Mouse (Mus musculus): ENCODE results near the gene Tlr4. TPM values are rescaled to one million over a fixed set of nuclear protein-coding genes. Genes with fewer than 3 reads are reported as not detected.
A peak's percentile ranks its signal among the peaks of the same experiment; 100 is the strongest.

The Tlr4 gene
- 1.1 and 1.3 TPM in 2 replicates for polyA plus RNA-seq (2015; fragmentation: Nextera tagmentation; extraction: Ambion mirVana)

- Histone ChIP-seq H3K4me3 (0 out of 2 replicates have a peak within 1 kb of the TSS, but pooled peaks have one; percentile 2), H3K27ac (replicated peaks) (no peak within 1 kb of the TSS), H3K27me3 (no peaks in the 10 kb centered on the region), H3K4me2 (peak within 1 kb of the TSS; percentile 11), H3K4me1 (replicated peaks) (no peaks in the 10 kb centered on the region), H3K9me3 (no peaks in the 10 kb centered on the region), H3K36me3 (no peaks in the 10 kb centered on the region), H3K9ac (no peak within 1 kb of the TSS)
- ATAC-seq (ENCODE audit: low read depth) = no peak
- WGBS = 74% methylated on average over 11 of the region's 11 CpGs
Observed at GRCm38 (mm10) chr4:66827463-66828162, at the start of gene Tlr4. Gene Tlr4, plus strand, starts transcription at chr4:66827584.

GRCm38 (mm10) chr4:66794283-66794682 is 33.1 kb upstream of the Tlr4 start:
- H3K4me3 ChIP-seq = no peak overlapping the region
- H3K27ac ChIP-seq (replicated peaks) = no peak overlapping the region
- no peaks in the 10 kb centered on the region for H3K9me3 ChIP-seq
- 82% methylated on average over 2 of the region's 2 CpGs for WGBS
- no peaks in the 10 kb centered on the region for H3K4me1 ChIP-seq (replicated peaks)
- H3K4me2 ChIP-seq = no peak overlapping the region
- H3K36me3 ChIP-seq = no peaks in the 10 kb centered on the region
- H3K27me3 ChIP-seq = no peaks in the 10 kb centered on the region
- H3K9ac ChIP-seq = no peak overlapping the region
- no peak for ATAC-seq (ENCODE audit: low read depth)

GRCm38 (mm10) chr4:66796683-66797082 is 30.7 kb upstream of the Tlr4 start:
- H3K9ac ChIP-seq = no peak overlapping the region
- no peak overlapping the region for H3K27ac ChIP-seq (replicated peaks)
- no peaks in the 10 kb centered on the region for H3K4me1 ChIP-seq (replicated peaks)
- no peaks in the 10 kb centered on the region for H3K9me3 ChIP-seq
- ATAC-seq (ENCODE audit: low read depth) = no peak
- 95% methylated on average over 2 of the region's 2 CpGs for WGBS
- H3K27me3 ChIP-seq = no peaks in the 10 kb centered on the region
- H3K4me3 ChIP-seq = no peak overlapping the region
- H3K4me2 ChIP-seq = no peak overlapping the region
- H3K36me3 ChIP-seq = no peaks in the 10 kb centered on the region

GRCm38 (mm10) chr4:66804552-66805301 is 22.7 kb upstream of the Tlr4 start:
- Histone ChIP-seq H3K4me2 (no peak overlapping the region), H3K4me3 (no peak overlapping the region), H3K9ac (no peak overlapping the region), H3K27ac (replicated peaks) (no peak overlapping the region), H3K4me1 (replicated peaks) (no peaks in the 10 kb centered on the region), H3K9me3 (no peaks in the 10 kb centered on the region), H3K27me3 (no peaks in the 10 kb centered on the region), H3K36me3 (no peaks in the 10 kb centered on the region)
- ATAC-seq (ENCODE audit: low read depth) = no peak
- WGBS = 33% methylated on average over 4 of the region's 4 CpGs

- H3K9ac ChIP-seq = no peak overlapping the region
- H3K9me3 ChIP-seq = no peaks in the 10 kb centered on the region
- no peak overlapping the region for H3K4me3 ChIP-seq
- no peaks in the 10 kb centered on the region for H3K4me1 ChIP-seq (replicated peaks)
- H3K27me3 ChIP-seq = no peaks in the 10 kb centered on the region
- ATAC-seq (ENCODE audit: low read depth) = no peak
- no peak overlapping the region for H3K27ac ChIP-seq (replicated peaks)
- no peaks in the 10 kb centered on the region for H3K36me3 ChIP-seq
- no peak overlapping the region for H3K4me2 ChIP-seq
Observed at GRCm38 (mm10) chr4:66805747-66806146, 21.6 kb upstream of the Tlr4 start.

- Histone ChIP-seq H3K27ac (replicated peaks) (no peak overlapping the region), H3K27me3 (no peaks in the 10 kb centered on the region), H3K9ac (no peak overlapping the region), H3K9me3 (no peaks in the 10 kb centered on the region), H3K4me1 (replicated peaks) (no peaks in the 10 kb centered on the region), H3K4me3 (no peak overlapping the region), H3K36me3 (no peaks in the 10 kb centered on the region), H3K4me2 (no peak overlapping the region)
- ATAC-seq (ENCODE audit: low read depth) = no peak
- 81% methylated on average over 3 of the region's 3 CpGs for WGBS
Observed at GRCm38 (mm10) chr4:66816364-66817026, 10.9 kb upstream of the Tlr4 start.

GRCm38 (mm10) chr4:66821171-66821570 is 6.2 kb upstream of the Tlr4 start:
- 61% methylated on average over 2 of the region's 2 CpGs for WGBS
- H3K4me1 ChIP-seq (replicated peaks) = no peaks in the 10 kb centered on the region
- no peak for ATAC-seq (ENCODE audit: low read depth)

GRCm38 (mm10) chr4:66821764-66822163 is 5.6 kb upstream of the Tlr4 start:
- Histone ChIP-seq H3K27ac (replicated peaks) (no peak overlapping the region), H3K27me3 (no peaks in the 10 kb centered on the region), H3K36me3 (no peaks in the 10 kb centered on the region), H3K9ac (no peak overlapping the region), H3K4me2 (no peak overlapping the region), H3K4me1 (replicated peaks) (no peaks in the 10 kb centered on the region), H3K4me3 (no peak overlapping the region), H3K9me3 (no peaks in the 10 kb centered on the region)
- no peak for ATAC-seq (ENCODE audit: low read depth)
- WGBS = 70% methylated on average over 3 of the region's 3 CpGs

More at GRCm38 (mm10) chr4:66821171-66821570, 6.2 kb upstream of the Tlr4 start:
- no peaks in the 10 kb centered on the region for H3K36me3 ChIP-seq
- H3K9me3 ChIP-seq = no peaks in the 10 kb centered on the region
- H3K9ac ChIP-seq = no peak overlapping the region
- H3K27me3 ChIP-seq = no peaks in the 10 kb centered on the region
- no peak overlapping the region for H3K4me3 ChIP-seq
- no peak overlapping the region for H3K27ac ChIP-seq (replicated peaks)
- no peak overlapping the region for H3K4me2 ChIP-seq

GRCm38 (mm10) chr4:66828163-66828668 is 832 bp downstream of the Tlr4 start:
- ATAC-seq (ENCODE audit: low read depth) = no peak
- Histone ChIP-seq H3K27me3 (no peaks in the 10 kb centered on the region), H3K9me3 (no peaks in the 10 kb centered on the region), H3K36me3 (no peaks in the 10 kb centered on the region), H3K4me2 (peak overlapping the region; percentile 11), H3K4me1 (replicated peaks) (no peaks in the 10 kb centered on the region), H3K9ac (no peak overlapping the region), H3K27ac (replicated peaks) (no peak overlapping the region), H3K4me3 (no peak overlapping the region)
- WGBS = 65% methylated on average over 6 of the region's 6 CpGs

GRCm38 (mm10) chr4:66828686-66829085 is 1.3 kb downstream of the Tlr4 start:
- 37% methylated on average over 5 of the region's 5 CpGs for WGBS
- no peaks in the 10 kb centered on the region for H3K4me1 ChIP-seq (replicated peaks)
- no peak for ATAC-seq (ENCODE audit: low read depth)

GRCm38 (mm10) chr4:66838071-66838470 is 10.7 kb downstream of the Tlr4 start:
- ATAC-seq (ENCODE audit: low read depth) = no peak
- H3K4me1 ChIP-seq (replicated peaks) = no peaks in the 10 kb centered on the region
- H3K4me3 ChIP-seq = no peak overlapping the region
- no peaks in the 10 kb centered on the region for H3K9me3 ChIP-seq
- H3K9ac ChIP-seq = no peak overlapping the region
- 87% methylated on average over 2 of the region's 2 CpGs for WGBS
- no peak overlapping the region for H3K4me2 ChIP-seq
- no peaks in the 10 kb centered on the region for H3K36me3 ChIP-seq
- no peak overlapping the region for H3K27ac ChIP-seq (replicated peaks)
- H3K27me3 ChIP-seq = no peaks in the 10 kb centered on the region

More at GRCm38 (mm10) chr4:66828686-66829085, 1.3 kb downstream of the Tlr4 start:
- H3K4me2 ChIP-seq = no peak overlapping the region
- no peaks in the 10 kb centered on the region for H3K27me3 ChIP-seq
- no peak overlapping the region for H3K27ac ChIP-seq (replicated peaks)
- no peak overlapping the region for H3K9ac ChIP-seq
- no peaks in the 10 kb centered on the region for H3K9me3 ChIP-seq
- H3K4me3 ChIP-seq = no peak overlapping the region
- no peaks in the 10 kb centered on the region for H3K36me3 ChIP-seq

GRCm38 (mm10) chr4:66843255-66843654 is 15.9 kb downstream of the Tlr4 start:
- WGBS = 90% methylated on average over 1 of the region's 1 CpGs
- Histone ChIP-seq H3K27ac (replicated peaks) (no peak overlapping the region), H3K4me3 (no peak overlapping the region), H3K9me3 (no peaks in the 10 kb centered on the region), H3K9ac (no peak overlapping the region), H3K4me1 (replicated peaks) (no peaks in the 10 kb centered on the region), H3K27me3 (no peaks in the 10 kb centered on the region), H3K4me2 (no peak overlapping the region), H3K36me3 (no peaks in the 10 kb centered on the region)
- ATAC-seq (ENCODE audit: low read depth) = no peak
